Mouse (Mus musculus) bone marrow macrophage, adult 2 months (primary cell): Measurements from ENCODE around the gene Pla2g7. TPM values are rescaled to one million over a fixed set of nuclear protein-coding genes. Genes with fewer than 3 reads are reported as not detected.

ENCODE experiments used
- H3K27ac ChIP-seq: 2 replicates; pipeline ENCODE4 v1.5.1; 2012; ENCODE audit warnings: low read depth, low read length; ENCODE audit not compliant: insufficient read depth
- H3K4me1 ChIP-seq: 2 replicates; pipeline ENCODE4 v1.6.1; 2012; ENCODE audit warnings: low read length; ENCODE audit not compliant: control insufficient read depth, insufficient read depth
- H3K4me3 ChIP-seq: 2 replicates; pipeline ENCODE4 v1.5.1; 2012; ENCODE audit warnings: mild to moderate bottlenecking, low read length, moderate library complexity; ENCODE audit not compliant: insufficient read depth
- CTCF ChIP-seq: IDR thresholded peaks from 2 replicates; pipeline ENCODE4 v1.5.1; 2012; ENCODE audit warnings: low read depth, mild to moderate bottlenecking, low read length, moderate library complexity
- POLR2A ChIP-seq: IDR thresholded peaks from 2 replicates; pipeline ENCODE4 v1.6.1; 2012; ENCODE audit warnings: mild to moderate bottlenecking, low read depth, low read length, borderline replicate concordance
- polyA plus RNA-seq: library from polyadenylated mRNA; stranded (reverse); fragments of >200 nt; gene quantifications from 2 replicates; pipeline ENCODE4 v1.2.4, GENCODE M21; 2012; ENCODE audit not compliant: missing spikeins, insufficient read depth, insufficient read length

Pla2g7 gene
- polyA plus RNA-seq, 1 experiment = 945 TPM

DNA sequence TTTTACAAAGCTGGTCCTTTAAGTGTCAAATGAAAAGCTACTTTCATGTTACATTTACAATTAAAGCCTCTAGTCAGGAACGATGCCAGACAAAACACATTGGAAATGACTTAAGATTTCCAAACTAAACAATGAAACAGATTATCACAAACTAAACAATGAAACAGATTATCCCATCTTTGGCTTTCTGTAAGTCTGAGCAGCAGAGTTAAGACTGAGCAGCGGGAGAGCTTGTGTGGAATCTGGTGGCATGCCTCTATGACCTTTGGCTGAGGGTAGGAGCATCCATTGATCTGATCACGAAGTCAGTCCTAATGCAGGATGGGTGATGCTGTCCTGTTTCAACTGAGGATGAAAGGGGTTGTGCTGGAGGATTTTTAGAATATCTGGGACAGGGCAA, 44.3 kb downstream of the Pla2g7 start:
- Histone ChIP-seq H3K4me3 (no peak overlapping the region), H3K4me1 (no peaks in the 10 kb centered on the region), H3K27ac (no peak overlapping the region)
- no peak for TF ChIP-seq POLR2A
- no peak for TF ChIP-seq CTCF

DNA sequence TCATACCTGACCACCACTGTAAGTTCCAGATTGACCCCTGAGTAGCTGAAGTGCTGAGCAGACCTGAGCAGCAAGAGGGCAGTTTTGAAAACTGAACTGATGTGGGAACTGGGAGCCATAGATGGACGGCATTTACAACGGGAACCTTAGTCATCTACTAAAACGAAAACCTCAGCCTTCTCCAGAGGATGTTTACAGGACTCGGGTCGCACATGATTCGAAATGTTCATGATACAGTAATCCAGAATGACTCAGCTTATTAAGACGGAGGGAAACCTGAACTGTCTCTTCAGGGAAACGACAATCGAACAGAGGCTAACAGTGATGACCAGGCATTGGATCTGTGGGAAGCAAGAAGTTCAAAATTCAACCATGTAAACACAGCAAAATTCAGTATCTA, 51.3 kb downstream of the Pla2g7 start:
- no peaks in the 10 kb centered on the region for H3K4me1 ChIP-seq
- no peak overlapping the region for H3K27ac ChIP-seq
- H3K4me3 ChIP-seq = no peak overlapping the region
- TF ChIP-seq POLR2A (no peak), CTCF (no peak)

DNA sequence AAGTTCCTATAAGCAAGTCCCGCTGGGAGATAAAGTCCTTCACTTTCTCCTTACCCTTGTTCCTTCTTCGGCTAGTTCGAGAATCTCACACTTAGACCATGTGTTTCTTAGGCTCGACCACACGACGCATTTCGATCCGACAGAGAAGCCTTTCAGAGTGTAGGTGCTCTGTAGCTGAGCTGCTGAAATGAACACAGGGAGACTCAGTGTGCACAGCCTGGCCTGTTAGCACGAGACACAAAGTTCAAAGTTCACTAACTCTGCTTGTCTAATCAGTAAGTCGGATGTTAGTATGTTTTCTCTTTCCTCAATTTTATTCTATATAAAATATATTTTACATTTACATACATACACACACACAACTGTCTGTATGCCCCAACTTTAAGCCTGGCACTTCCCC, 54.2 kb downstream of the Pla2g7 start:
- TF ChIP-seq POLR2A = no peak
- TF ChIP-seq CTCF = no peak
- Histone ChIP-seq H3K27ac (no peak overlapping the region), H3K4me1 (no peaks in the 10 kb centered on the region), H3K4me3 (no peak overlapping the region)

DNA sequence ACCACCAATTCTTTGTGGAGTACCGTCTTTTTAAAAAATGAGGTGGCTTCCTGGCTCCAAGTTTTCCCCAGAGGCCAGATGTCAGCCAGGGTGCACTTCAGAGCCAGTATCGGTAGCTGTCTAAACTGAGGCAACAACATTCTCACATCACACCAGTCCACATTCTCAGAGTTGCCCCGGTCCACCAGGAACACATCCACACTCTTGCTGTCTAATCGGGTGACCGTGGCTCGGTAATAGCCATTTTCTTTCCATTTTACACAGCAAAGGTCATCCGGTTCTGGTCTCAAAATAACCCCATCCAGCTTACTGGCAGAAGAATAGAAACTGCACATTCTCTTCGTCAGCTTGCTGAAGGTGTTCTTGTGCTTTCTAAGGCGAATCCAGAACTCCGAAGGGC, 60.3 kb downstream of the Pla2g7 start:
- TF ChIP-seq CTCF = no peak
- no peak for TF ChIP-seq POLR2A
- Histone ChIP-seq H3K4me1 (no peaks in the 10 kb centered on the region), H3K27ac (no peak overlapping the region), H3K4me3 (no peak overlapping the region)

DNA sequence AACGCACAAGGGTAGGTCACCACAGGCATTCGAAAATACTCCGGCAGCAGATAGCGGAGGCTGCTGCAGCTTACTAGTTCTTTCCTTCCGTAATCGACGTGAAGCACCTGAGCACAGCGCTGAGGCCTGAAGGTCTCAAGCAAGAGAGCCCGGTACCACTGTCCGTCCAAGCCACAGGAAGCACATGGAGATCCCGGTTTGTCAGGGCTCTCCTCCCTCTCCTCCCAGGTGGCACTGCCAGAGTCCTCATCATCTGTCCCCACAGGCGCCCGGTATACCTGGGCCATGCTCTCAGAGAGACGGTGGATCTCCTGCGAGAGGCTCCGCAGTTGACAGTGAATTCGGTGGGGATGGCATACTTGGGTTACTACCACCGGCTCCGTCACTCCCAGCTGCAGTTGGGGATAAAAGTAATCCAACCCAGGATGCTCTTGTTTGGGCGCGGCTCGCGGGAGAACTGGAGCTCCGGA, 61.2 kb downstream of the Pla2g7 start:
- Histone ChIP-seq H3K4me3 (no peak overlapping the region), H3K27ac (no peak overlapping the region), H3K4me1 (no peaks in the 10 kb centered on the region)
- TF ChIP-seq POLR2A (no peak), CTCF (no peak)

DNA sequence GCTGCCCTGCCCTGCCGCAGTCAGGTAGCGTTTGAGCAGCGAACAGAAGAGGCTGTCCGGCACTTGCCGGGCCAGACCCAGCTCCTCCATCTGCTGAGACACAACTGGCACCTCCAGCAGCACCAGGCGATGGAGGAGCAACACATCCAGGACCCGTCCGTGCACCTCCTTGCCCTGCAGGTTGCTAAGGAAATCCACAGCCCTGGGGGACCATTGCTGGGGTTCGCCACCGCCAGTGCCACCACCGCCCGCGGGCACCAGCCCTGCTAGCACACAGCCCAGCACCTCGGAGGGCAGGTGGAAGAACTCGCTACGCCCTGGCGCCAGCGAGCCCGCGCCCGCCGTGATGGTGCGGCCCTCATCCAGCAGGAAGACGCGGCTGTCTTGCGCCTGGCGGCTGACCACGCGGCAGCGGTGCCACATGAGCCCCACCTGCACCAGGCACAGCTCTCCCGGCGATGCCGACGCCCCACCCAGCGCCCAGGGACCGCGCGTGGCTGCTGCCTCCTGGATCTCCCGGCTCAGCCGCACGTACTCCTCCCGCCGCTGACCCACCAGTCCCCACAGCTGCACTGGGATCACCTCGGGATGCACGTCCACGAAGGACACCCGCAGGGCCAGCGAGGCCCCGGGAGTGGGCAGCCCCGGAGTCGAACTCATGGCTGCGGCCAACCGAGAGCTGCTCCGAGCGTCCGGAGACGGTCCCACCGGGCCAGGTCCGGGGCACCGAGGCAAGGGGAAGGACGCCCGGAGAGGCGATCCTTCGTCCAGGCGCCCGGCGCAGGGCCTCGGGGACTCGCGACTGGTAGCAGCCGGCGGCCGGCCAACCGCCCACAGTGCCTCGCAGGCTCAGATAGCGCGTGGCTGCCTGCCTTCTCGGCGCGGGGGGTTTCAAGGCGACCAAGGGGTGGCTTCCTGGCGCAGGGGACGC, 61.9 kb downstream of the Pla2g7 start, which contains the start of gene Tdrd6:
TSS of gene Tdrd6 (minus strand) at position 804 of the 931 bp plus-strand sequence.
- TF ChIP-seq CTCF (no peak), POLR2A (no peak)
- H3K4me1 ChIP-seq = no peaks in the 10 kb centered on the region
- no peak within 1 kb of the TSS for H3K4me3 ChIP-seq
- H3K27ac ChIP-seq = no peak within 1 kb of the TSS

DNA sequence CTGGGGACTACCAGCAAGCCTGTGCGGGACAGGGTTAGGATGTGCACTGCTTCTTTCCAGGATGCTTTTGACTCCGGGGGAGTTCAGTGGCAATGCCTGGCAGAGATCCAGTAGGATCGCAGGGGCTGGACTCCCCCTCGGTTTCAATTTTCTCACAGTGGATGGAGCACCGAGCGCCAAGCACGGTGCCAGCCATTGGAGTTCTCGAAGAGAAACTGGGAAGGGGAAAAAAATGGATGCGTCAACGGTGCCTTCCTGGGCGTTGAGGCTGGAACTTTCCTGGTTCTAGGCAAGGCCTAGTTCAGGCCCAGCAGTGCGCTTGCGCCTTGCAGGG, 62.5 kb downstream of the Pla2g7 start:
- Histone ChIP-seq H3K4me3 (no peak overlapping the region), H3K27ac (no peak overlapping the region), H3K4me1 (no peaks in the 10 kb centered on the region)
- TF ChIP-seq CTCF (no peak), POLR2A (no peak)

DNA sequence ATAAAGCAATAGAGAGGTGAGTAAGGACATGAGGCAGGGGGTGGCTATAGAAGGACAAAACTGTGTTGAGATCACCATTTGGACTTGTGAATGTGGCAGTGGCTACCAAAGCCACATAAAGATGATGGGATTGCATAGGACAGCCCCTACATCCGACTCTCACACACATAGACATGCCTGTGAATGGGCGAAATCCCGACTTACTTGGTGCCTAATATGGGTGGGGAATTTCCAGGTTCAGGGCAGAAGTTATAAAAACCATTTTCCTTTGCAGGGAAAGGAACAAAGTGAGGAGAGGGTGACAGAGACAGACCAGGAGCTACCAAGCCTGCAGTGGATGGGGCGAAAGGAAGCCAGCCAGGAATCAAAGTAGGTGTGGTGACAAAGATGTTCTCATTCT, 69.2 kb downstream of the Pla2g7 start:
- TF ChIP-seq POLR2A (no peak), CTCF (no peak)
- no peaks in the 10 kb centered on the region for H3K4me1 ChIP-seq

DNA sequence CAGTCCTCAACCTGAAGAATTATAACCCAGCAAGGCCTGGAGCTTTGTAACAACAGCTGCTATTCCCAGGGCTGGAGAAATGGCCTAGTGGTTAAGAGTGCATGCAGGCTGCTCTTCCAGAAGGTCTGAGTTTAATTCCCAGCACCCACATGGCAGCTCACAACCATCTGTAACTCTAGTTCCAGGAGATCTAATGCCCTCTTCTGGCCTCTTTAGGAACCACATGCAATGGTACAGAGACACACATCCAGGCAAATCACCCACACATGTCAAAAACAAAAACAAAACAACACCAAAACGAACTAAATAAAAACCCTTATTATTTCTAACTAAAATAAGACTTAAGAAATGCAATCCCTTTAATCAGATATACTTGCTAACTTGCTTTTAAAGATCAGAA, 72.9 kb downstream of the Pla2g7 start:
- Histone ChIP-seq H3K4me1 (no peaks in the 10 kb centered on the region), H3K4me3 (no peak overlapping the region), H3K27ac (no peak overlapping the region)
- TF ChIP-seq CTCF = no peak
- TF ChIP-seq POLR2A = no peak

More for the DNA sequence above, 69.2 kb downstream of the Pla2g7 start:
- Histone ChIP-seq H3K27ac (no peak overlapping the region), H3K4me3 (no peak overlapping the region)

DNA sequence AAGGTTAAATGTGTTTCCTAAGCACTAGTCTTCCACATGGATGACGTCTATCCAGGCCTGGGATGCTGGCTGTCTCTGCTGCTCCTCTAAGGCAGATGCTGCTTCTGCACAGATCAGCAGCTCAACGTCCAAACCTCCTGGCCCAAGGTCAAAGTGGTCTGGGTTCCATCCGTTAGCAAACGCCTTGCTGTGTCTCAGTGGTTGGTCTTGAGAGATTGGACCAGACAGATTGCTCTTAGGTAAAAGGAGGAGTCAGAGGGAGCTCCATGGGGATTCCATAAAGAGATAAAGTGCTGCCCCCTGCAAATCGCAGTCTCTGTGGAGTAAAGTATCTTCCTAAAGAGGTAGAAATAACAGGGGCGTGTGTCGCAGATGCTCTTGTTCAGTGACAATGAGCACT, 75.3 kb downstream of the Pla2g7 start:
- TF ChIP-seq POLR2A = no peak
- no peak for TF ChIP-seq CTCF
- H3K27ac ChIP-seq = no peak overlapping the region
- no peaks in the 10 kb centered on the region for H3K4me1 ChIP-seq
- H3K4me3 ChIP-seq = no peak overlapping the region

DNA sequence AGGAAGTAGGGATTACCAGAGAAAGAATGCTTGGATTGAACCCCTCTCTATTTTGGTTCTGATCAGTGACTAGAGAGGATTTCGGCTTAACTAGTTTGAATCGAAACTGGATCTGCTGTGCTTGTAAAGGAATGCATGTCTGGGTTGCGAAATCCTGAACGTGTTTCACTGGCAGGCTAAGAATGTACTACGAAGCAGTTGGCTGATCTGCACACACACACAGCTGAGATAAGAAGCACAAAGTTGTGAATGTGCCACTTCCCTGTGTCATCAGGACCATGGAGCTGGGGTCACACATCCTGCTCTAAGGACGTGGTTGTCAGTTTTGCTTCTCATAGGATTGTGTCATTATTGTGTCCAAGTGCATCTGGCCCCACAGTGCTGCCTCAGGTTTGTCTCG, 76.5 kb downstream of the Pla2g7 start:
- no peak overlapping the region for H3K4me3 ChIP-seq
- no peak for TF ChIP-seq CTCF
- no peak for TF ChIP-seq POLR2A
- H3K4me1 ChIP-seq = no peaks in the 10 kb centered on the region
- H3K27ac ChIP-seq = no peak overlapping the region
